Mouse (Mus musculus) embryo, embryonic 11 days (tissue): ENCODE results near the gene Tmem63c.

ENCODE experiments used
- DNase-seq: peaks from one replicate; pipeline ENCODE4 v3.0.0-alpha.2; 2015

Tmem63c gene

GRCm38 (mm10) chr12:87002209-87002608, 18.9 kb upstream of the Tmem63c start:
- DNase-seq = no peak

- no peak for DNase-seq
Observed at GRCm38 (mm10) chr12:87002815-87003214, 18.3 kb upstream of the Tmem63c start.

DNA sequence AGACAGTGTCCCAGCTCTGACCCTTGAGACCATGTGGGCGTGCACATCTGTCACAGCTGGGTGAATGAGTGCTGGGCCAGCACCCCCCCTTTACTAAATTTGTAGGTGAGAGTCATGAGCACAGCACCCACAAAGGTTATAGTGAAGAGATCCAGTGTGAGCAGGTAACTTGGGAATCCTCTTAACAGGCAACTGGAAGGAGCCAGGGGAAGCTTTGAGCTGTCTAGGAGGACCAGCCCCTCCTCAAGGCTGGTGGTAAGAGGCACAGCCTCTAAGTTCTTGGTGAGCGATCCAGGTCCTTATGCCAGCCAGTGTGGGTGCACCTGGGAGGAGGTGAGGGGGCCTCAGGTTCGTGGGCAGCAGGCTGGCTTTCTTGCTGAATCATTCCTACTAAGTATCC, 17.5 kb upstream of the Tmem63c start:
- no peak for DNase-seq

DNA sequence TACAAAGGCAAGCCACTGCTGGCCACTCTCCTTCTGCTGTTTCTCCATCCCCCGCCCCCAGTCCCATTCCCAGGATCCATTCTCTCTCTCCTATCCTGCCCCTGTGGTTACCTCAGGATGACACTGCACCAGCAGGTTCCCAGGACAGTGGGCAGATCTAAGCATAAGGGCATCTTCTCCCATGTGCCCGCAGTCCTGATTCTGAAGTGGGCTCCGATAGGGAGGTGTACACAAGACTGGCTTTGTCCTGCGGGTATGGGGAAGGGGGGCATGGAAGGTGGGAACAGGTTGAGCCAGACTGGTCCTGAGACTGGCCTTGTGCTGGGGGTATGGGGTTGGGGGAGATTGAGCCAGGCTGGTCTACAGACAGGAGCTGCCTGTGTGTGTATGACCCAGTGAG, 16.5 kb upstream of the Tmem63c start:
- DNase-seq = no peak

DNA sequence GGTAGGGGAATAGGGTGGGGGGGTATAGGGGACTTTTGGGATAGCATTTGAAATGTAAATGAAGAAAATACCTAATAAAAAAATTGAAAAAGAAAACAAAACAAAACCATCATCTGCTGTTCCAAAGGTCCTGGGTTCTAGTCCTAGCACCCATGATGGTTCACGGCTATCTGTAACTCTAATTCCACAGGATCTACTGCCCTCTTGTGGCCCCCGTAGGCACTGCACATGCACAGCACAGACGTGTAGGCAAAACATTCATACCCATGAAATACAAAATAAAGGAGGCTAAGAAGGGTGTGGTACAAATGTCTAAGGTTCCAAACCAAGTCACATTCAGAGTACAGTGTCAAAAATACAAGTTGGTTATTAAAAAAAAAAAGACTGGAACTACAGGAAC, 4.1 kb upstream of the Tmem63c start:
- DNase-seq = no peak

- DNase-seq = no peak
Observed at GRCm38 (mm10) chr12:87018756-87019155, 2.4 kb upstream of the Tmem63c start.

DNA sequence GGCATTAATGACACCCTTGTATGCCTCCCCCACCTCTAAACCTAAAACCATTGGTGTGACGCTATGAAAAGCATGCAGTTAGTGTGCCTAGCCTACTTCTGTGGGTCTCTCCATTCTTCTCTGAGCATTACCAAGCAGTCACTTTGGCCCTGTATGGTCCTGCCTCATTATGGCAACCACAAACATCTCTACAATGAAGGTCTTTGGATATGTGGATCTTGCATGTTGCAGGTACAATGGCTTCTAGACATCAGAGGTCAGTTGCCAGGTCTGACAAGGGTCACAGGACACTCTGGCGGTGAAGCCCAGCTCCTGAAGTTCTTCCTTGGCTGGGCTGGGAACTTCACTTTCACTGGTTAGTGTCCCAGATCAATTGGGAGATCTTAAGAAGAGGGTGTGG, 866 bp downstream of the Tmem63c start:
- no peak for DNase-seq

GRCm38 (mm10) chr12:87023456-87023855, 2.3 kb downstream of the Tmem63c start:
- no peak for DNase-seq

DNA sequence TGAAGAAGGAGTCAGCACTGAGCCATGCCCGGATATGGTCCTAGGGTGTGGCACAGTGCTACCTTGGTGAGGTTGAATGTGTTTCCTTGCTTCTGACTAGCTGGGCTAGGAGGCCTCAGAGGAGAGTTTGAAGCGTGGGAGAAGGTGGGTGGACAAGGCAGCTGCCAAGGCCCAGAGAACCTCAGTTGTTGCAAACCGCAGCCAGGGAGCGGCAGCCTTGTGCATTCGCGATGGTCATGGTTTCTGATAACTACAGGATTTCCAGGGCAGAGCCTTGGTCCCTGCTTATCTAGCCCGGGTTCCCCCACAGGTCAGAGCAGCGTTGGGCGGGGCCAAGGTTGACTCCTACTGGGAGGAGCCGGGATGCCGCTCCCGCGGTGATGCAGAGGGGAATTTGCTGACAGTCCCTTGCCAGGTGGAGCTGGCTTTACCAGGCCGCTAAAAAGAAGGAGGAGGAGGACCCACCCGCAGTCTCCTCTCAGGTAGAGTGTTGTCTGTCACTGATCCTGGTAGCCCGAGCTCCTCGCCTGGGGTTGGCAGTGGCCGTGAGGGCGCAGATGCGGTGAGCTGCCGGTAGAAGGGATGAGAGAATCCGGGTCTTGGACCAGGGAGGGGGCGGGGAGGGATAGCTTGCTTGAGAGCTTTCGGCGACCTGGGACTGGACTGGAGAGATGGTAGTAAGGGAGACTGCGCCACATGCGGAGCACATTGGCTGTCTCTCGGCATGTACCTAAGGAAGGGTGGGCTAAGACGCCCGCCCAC, 5.2 kb downstream of the Tmem63c start:
- DNase-seq = peak; percentile 56

GRCm38 (mm10) chr12:87026871-87027240, 5.7 kb downstream of the Tmem63c start:
- no peak for DNase-seq

- DNase-seq = no peak
Observed at GRCm38 (mm10) chr12:87027391-87027790, 6.3 kb downstream of the Tmem63c start.

DNA sequence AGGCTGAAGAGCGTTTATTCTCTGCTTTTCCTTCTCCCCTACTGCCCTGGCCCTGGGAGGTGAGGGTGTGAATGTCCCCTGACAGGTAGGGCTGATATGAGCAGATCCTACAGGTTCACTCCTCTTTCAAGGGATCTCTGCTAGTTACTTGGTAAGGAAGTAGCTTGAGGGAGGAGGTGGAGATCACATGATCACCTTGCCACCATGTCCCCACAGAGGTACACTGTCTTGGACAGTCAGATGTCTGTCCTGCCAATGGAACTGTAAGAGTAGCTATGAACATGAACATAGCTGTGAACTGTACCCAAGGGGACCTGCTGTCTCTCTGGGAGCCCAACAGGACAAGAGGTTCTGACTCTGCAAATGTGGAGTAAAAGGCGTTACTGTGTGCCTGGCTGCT, 6.9 kb downstream of the Tmem63c start:
- no peak for DNase-seq

- DNase-seq = no peak
Observed at GRCm38 (mm10) chr12:87029251-87029976, 8.3 kb downstream of the Tmem63c start.

DNA sequence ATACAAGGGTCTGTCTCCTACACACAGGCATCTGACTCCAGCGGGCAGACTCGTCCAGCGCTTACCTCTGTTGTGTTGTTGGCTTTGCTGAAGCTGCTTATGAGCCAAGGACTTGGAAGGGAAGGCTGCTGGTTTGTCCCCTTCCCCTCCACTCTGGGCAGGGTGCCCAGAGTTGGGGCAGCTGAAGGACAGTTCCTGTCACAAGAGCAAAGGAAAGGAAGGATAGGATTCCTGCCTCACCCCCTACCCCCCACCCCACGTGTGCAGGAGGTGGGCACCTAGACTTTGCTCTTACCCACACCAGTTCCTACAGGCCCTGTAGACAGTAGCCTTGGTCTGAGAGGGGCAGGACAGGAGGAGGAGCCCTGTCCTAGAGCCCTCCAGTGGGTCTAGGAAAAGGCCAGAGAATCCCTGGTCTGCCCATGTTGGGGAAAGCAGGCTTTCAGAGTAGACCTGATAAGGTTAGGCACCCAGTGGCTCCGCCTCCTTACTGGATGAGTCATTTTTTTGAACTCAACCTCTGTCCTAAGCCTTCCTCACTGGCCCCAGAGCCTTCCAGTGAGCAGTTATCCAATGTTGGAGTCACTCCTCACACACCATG, 10.1 kb downstream of the Tmem63c start:
- DNase-seq = no peak

GRCm38 (mm10) chr12:87036631-87037030, 15.5 kb downstream of the Tmem63c start:
- DNase-seq = no peak

GRCm38 (mm10) chr12:87040166-87040565, 19.0 kb downstream of the Tmem63c start:
- DNase-seq = peak; percentile 52

- no peak for DNase-seq
Observed at GRCm38 (mm10) chr12:87040857-87041256, 19.7 kb downstream of the Tmem63c start.

DNA sequence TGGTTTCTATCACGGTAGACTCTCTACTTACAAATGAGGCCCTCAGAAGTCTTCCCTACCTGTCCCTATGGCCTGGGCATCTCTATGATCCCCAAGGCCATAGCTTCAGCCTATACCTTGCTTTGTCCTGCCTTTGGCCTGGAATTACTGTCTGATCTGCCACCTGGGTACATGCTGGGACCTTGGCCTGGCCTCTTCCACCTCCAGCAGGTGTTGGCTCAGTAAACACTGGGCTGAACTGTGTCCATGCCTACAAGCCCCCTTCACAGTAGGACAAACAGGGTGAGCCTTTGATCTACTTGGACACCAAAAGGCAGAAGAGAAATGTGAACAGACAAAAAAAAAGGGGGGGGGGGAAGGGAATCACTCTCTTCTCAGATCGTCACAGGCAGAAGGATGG, 21.3 kb downstream of the Tmem63c start:
- no peak for DNase-seq

DNA sequence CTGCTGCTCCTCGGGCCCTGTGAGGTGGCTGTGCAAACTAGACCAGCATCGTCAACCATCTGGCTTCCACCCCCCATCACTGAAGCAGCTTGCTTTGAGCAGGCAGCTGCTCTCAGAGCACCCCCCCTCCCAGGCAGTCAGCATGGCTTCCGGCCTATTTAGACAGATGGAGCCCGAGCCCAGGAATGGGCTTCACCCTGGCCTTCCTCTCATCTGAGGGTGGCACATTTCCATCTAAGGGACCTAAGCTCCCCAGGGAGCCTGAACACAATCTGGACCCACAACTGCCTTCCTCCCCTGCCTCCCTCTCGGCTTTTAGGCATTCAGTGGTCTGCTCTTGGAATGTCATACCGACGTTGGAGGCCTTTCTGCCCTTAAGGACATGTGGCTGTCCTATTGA, 22.1 kb downstream of the Tmem63c start:
- DNase-seq = no peak

GRCm38 (mm10) chr12:87044711-87045110, 23.6 kb downstream of the Tmem63c start:
- peak; percentile 49 for DNase-seq

GRCm38 (mm10) chr12:87047536-87047935, 26.4 kb downstream of the Tmem63c start:
- no peak for DNase-seq

DNA sequence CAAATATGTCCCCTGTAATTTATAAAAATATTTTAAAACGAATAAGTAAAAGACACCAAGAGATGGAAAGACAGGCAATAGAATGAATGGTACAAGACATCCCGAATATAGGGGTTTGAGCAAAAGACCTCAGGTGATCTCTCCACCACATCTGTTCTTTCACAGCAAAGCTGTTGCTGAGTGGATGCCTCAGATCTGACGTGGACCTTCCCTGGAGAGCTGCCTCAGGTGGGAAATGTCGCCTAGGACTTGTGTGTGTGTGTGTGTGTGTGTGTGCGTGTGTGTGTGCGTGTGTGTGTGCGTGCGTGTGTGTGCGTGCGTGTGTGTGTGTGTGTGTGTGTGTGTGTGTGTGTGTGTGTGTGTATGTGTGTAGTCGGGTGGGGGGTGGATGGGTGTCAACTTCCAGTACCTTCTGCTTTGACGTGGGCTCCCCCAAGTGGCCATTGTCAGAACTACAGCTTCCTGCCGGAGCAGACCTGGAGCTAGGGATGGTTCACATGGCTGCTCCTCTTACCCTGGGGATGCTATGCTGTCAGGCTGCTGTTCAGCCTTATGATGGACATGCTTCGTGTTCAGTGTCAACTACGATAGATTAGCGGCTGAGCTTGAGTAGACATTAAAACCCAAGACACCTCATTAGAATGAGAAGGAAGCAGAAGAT, 31.7 kb downstream of the Tmem63c start:
- peak; percentile 71 for DNase-seq

GRCm38 (mm10) chr12:87054873-87055272, 33.7 kb downstream of the Tmem63c start:
- no peak for DNase-seq

DNA sequence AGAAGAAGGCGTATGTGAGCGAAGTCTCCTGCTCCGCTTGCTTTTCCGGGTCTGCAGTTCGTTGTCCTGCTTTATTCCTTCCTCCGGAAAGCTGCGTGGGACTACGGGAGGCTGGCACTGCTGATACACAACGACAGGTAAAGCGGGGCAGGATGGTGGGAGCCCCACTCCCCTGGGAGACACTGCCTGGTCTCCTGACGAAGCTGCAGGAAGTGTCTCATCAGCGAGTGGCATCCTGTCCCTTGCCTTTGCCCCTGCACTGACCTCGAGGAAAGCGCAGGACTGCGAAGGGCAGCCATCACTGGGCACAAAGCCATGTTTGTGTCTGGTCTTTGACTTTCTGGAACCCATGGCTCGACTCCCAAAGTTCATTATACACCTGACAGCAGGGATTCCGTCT, 35.9 kb downstream of the Tmem63c start:
- DNase-seq = no peak
